Mouse (Mus musculus): Measurements from ENCODE around the gene Gm20388. TPM values are rescaled to one million over a fixed set of nuclear protein-coding genes. Genes with fewer than 3 reads are reported as not detected.
A peak's percentile ranks its signal among the peaks of the same experiment; 100 is the strongest.

Gene Gm20388
- polyA plus RNA-seq, 1 experiment from 2014 or later = not detected

DNA sequence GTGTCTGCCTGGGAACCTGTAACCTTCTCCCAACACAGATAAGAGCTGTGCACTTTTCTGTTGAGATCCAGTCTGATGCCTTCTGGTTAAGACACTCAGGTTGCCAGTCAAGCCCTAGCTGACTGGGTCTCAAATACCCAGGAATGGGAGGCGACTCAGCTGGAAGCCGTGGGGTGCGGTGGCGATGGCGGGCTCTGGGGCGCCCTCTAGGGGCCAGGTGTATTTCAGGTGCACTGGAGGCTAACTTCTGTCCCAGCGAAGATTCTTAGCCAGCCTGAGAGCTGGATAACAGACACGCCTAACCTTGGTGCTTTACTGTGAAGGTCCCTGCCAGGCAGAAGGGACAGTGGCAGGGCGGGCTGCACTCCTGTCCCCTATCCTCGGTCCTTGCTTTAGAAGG is 976.6 kb downstream of the Gm20388 start:
- DNase-seq (ENCODE audit: low spot score) = peak; percentile 42
- H3K36me3 ChIP-seq (ENCODE audit: control insufficient read depth, insufficient read depth, low read length) = no peaks in the 10 kb centered on the region
- H3K9ac ChIP-seq (ENCODE audit: low read length) = no peak overlapping the region
- no peaks in the 10 kb centered on the region for H3K9me3 ChIP-seq (ENCODE audit: control insufficient read depth, low read length)
- H3K4me1 ChIP-seq (ENCODE audit: control insufficient read depth, insufficient read depth, low read length) = peaks cover 4% of the 10 kb centered on the region; the same call in 1 of the 2 replicates
- no peak for ATAC-seq (ENCODE audit: insufficient number of reproducible peaks, low FRiP score, low TSS enrichment, low read depth)
- H3K4me3 ChIP-seq (ENCODE audit: low read depth, low read length) = no peak overlapping the region
- WGBS = 4% methylated on average over 10 of the region's 10 CpGs
- no peak overlapping the region for H3K4me2 ChIP-seq (ENCODE audit: low read depth, severe bottlenecking)
- H3K27ac ChIP-seq (replicated peaks; ENCODE audit: low read depth, low read length) = no peak overlapping the region
- H3K27me3 ChIP-seq (ENCODE audit: control insufficient read depth, insufficient read depth, low read length) = peaks cover 90% of the 10 kb centered on the region

DNA sequence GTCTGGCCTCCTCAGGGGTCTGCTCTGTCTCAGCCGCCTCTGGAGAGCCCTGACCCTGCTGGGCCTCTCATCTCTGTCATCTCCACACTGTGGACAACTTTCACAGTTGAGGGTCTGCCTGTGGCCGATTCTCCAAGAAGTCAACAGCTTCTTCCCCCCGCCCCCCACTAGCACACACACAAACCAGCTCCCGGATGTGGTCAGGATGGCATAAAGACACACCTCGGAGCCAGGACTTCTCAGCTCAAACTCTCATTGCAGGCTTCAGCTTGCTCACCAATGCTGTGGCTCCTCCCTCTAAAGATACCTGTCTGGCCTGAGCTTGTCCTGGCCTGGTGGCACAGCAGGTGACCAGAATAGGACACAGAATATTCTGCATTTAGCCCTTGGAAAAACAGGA is 977.4 kb downstream of the Gm20388 start:
- Histone ChIP-seq H3K36me3 (ENCODE audit: control insufficient read depth, insufficient read depth, low read length) (no peaks in the 10 kb centered on the region), H3K9me3 (ENCODE audit: control insufficient read depth, low read length) (no peaks in the 10 kb centered on the region), H3K27ac (replicated peaks; ENCODE audit: low read depth, low read length) (no peak overlapping the region), H3K4me3 (ENCODE audit: low read depth, low read length) (no peak overlapping the region), H3K9ac (ENCODE audit: low read length) (no peak overlapping the region), H3K27me3 (ENCODE audit: control insufficient read depth, insufficient read depth, low read length) (peaks cover 92% of the 10 kb centered on the region), H3K4me2 (ENCODE audit: low read depth, severe bottlenecking) (no peak overlapping the region), H3K4me1 (ENCODE audit: control insufficient read depth, insufficient read depth, low read length) (peaks cover 4% of the 10 kb centered on the region; the same call in 1 of the 2 replicates)
- 4% methylated on average over 5 of the region's 5 CpGs for WGBS
- DNase-seq (ENCODE audit: low spot score) (no peak), ATAC-seq (ENCODE audit: insufficient number of reproducible peaks, low FRiP score, low TSS enrichment, low read depth) (no peak)

DNA sequence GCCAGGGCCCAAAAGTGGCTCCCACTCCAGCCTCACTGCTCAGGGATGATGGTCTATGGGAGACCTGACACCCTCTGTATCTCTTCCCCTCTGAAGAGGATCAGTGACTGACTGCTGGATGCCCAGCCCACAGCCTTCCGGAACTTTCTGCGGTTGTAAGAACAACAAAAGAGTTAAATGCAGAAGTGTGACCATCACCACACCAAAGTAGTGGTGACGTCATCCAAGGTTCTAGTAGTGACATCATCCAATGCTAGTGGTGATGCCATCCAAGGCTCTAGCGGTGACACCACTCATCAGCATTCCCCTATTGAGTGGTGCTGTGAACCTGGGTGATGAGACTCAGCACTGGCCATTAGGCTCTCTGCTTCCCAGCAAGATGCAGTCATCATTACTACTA is 978.5 kb downstream of the Gm20388 start:
- H3K4me1 ChIP-seq (ENCODE audit: control insufficient read depth, insufficient read depth, low read length) = no peaks in the 10 kb centered on the region; the same call in 1 of the 2 replicates
- peaks cover 92% of the 10 kb centered on the region for H3K27me3 ChIP-seq (ENCODE audit: control insufficient read depth, insufficient read depth, low read length)
- no peaks in the 10 kb centered on the region for H3K9me3 ChIP-seq (ENCODE audit: control insufficient read depth, low read length)
- WGBS = 89% methylated on average over 4 of the region's 4 CpGs
- DNase-seq (ENCODE audit: low spot score) (no peak), ATAC-seq (ENCODE audit: insufficient number of reproducible peaks, low FRiP score, low TSS enrichment, low read depth) (no peak)
- H3K36me3 ChIP-seq (ENCODE audit: control insufficient read depth, insufficient read depth, low read length) = no peaks in the 10 kb centered on the region
- no peak overlapping the region for H3K4me2 ChIP-seq (ENCODE audit: low read depth, severe bottlenecking)
- H3K4me3 ChIP-seq (ENCODE audit: low read depth, low read length) = no peak overlapping the region
- no peak overlapping the region for H3K9ac ChIP-seq (ENCODE audit: low read length)
- no peak overlapping the region for H3K27ac ChIP-seq (replicated peaks; ENCODE audit: low read depth, low read length)

DNA sequence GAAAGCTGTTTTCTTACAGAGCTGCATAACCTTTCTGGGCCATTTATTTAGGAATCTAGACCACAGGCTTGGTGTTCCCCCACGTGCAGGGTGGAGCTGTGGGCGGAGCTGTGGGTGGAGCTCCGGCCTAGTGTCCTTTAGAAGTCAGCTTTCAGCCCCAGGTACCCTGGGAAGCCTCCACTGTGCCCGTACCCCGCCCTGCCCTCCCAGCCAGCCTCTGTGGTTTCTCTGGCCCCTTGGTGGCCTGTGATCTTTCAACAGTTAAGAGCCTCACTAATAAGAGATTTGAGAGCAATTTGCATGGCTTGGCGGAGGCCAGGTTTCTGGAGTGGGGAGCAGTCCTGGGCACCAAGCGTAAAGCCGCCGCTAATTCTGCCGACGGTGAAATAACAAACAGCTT is 979.4 kb downstream of the Gm20388 start:
- Histone ChIP-seq H3K4me3 (ENCODE audit: low read depth, low read length) (no peak overlapping the region), H3K4me2 (ENCODE audit: low read depth, severe bottlenecking) (no peak overlapping the region), H3K27ac (replicated peaks; ENCODE audit: low read depth, low read length) (no peak overlapping the region), H3K27me3 (ENCODE audit: control insufficient read depth, insufficient read depth, low read length) (peaks cover 93% of the 10 kb centered on the region), H3K9me3 (ENCODE audit: control insufficient read depth, low read length) (no peaks in the 10 kb centered on the region), H3K36me3 (ENCODE audit: control insufficient read depth, insufficient read depth, low read length) (no peaks in the 10 kb centered on the region), H3K9ac (ENCODE audit: low read length) (no peak overlapping the region), H3K4me1 (ENCODE audit: control insufficient read depth, insufficient read depth, low read length) (peaks cover 3% of the 10 kb centered on the region; the same call in 1 of the 2 replicates)
- DNase-seq (ENCODE audit: low spot score) = peak; percentile 55
- ATAC-seq (ENCODE audit: insufficient number of reproducible peaks, low FRiP score, low TSS enrichment, low read depth) = no peak
- 2% methylated on average over 11 of the region's 11 CpGs for WGBS

DNA sequence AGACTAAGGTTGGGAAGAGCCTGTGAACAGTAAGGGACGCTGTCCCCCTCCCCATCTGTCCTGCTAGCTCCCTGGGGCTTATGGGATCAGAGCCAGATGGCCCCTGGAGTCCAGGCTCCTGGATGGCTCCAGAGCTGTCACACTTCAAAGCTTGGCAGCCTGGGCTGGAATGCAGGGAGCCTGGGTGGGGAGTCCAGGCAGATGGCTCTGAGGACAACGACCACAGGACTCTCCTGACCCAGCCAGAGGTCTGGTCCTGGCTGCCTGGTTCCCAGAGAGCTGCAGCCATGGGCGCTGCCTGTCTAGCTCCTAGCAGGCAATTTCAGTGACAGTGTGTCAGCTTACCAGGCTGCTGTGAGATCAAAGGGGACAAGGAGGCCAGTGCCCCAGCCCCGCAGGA is 984.4 kb downstream of the Gm20388 start:
- Histone ChIP-seq H3K4me1 (ENCODE audit: control insufficient read depth, insufficient read depth, low read length) (peaks cover 19% of the 10 kb centered on the region), H3K9ac (ENCODE audit: low read length) (no peak overlapping the region), H3K9me3 (ENCODE audit: control insufficient read depth, low read length) (0 out of 2 replicates have a peak, but pooled peaks cover 3% of the 10 kb centered on the region), H3K27ac (replicated peaks; ENCODE audit: low read depth, low read length) (no peak overlapping the region), H3K4me2 (ENCODE audit: low read depth, severe bottlenecking) (no peak overlapping the region), H3K4me3 (ENCODE audit: low read depth, low read length) (no peak overlapping the region), H3K36me3 (ENCODE audit: control insufficient read depth, insufficient read depth, low read length) (no peaks in the 10 kb centered on the region), H3K27me3 (ENCODE audit: control insufficient read depth, insufficient read depth, low read length) (peaks cover 74% of the 10 kb centered on the region)
- ATAC-seq (ENCODE audit: insufficient number of reproducible peaks, low FRiP score, low TSS enrichment, low read depth) = no peak
- WGBS = 0% methylated on average over 4 of the region's 4 CpGs
- peak; percentile 33 for DNase-seq (ENCODE audit: low spot score)

DNA sequence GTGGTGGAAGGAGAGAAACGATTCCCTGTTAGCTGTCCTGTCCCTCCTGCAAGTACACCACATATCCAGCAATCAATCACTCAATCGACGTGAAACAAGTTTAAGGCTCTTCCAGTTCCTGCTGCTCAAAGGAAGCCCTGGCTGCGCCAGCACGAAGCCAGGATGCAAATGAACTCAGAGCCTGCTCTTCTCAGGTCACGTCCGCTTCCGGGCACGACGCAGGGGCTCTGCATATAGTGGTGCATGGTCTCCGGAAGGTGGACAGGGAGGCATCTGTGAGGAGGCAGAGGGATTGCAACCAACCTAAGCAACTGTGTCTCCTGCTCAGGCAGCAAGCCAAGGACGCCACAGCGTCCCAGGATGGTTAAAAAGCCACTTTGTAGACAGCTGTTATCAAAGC is 985.0 kb downstream of the Gm20388 start:
- H3K4me1 ChIP-seq (ENCODE audit: control insufficient read depth, insufficient read depth, low read length) = peaks cover 19% of the 10 kb centered on the region
- 0 out of 2 replicates have a peak, but pooled peaks cover 3% of the 10 kb centered on the region for H3K9me3 ChIP-seq (ENCODE audit: control insufficient read depth, low read length)
- no peak overlapping the region for H3K27ac ChIP-seq (replicated peaks; ENCODE audit: low read depth, low read length)
- H3K4me2 ChIP-seq (ENCODE audit: low read depth, severe bottlenecking) = peak overlapping the region; percentile 7; the same call in 1 of the 2 replicates
- 1% methylated on average over 13 of the region's 13 CpGs for WGBS
- no peaks in the 10 kb centered on the region for H3K36me3 ChIP-seq (ENCODE audit: control insufficient read depth, insufficient read depth, low read length)
- peaks cover 72% of the 10 kb centered on the region for H3K27me3 ChIP-seq (ENCODE audit: control insufficient read depth, insufficient read depth, low read length)
- ATAC-seq (ENCODE audit: insufficient number of reproducible peaks, low FRiP score, low TSS enrichment, low read depth) (no peak), DNase-seq (ENCODE audit: low spot score) (peak; percentile 40)
- H3K9ac ChIP-seq (ENCODE audit: low read length) = no peak overlapping the region
- H3K4me3 ChIP-seq (ENCODE audit: low read depth, low read length) = no peak overlapping the region

DNA sequence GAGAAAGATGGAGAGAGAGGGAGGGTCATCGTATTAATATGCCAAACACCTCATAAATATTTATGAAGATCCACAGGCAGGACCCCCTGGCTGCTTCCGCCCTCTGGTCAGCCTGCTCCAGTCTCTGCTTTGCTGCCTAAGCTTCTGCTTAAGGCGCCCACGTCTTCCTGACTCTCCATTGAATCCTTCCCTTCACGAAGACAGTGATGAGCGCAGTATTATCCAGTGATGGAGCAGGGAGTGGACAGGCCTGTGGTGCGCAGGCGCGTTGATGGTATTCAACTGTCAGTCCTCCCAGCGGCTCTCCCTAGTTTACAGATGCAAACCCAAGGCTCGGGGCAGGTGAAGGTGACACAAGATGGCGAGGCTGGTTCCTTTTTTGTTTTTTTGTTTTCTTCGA is 985.6 kb downstream of the Gm20388 start:
- WGBS = 28% methylated on average over 13 of the region's 13 CpGs
- ATAC-seq (ENCODE audit: insufficient number of reproducible peaks, low FRiP score, low TSS enrichment, low read depth) (no peak), DNase-seq (ENCODE audit: low spot score) (no peak)
- Histone ChIP-seq H3K4me2 (ENCODE audit: low read depth, severe bottlenecking) (no peak overlapping the region), H3K4me3 (ENCODE audit: low read depth, low read length) (no peak overlapping the region), H3K27me3 (ENCODE audit: control insufficient read depth, insufficient read depth, low read length) (peaks cover 69% of the 10 kb centered on the region), H3K9me3 (ENCODE audit: control insufficient read depth, low read length) (0 out of 2 replicates have a peak, but pooled peaks cover 3% of the 10 kb centered on the region), H3K27ac (replicated peaks; ENCODE audit: low read depth, low read length) (no peak overlapping the region), H3K36me3 (ENCODE audit: control insufficient read depth, insufficient read depth, low read length) (no peaks in the 10 kb centered on the region), H3K4me1 (ENCODE audit: control insufficient read depth, insufficient read depth, low read length) (peaks cover 19% of the 10 kb centered on the region), H3K9ac (ENCODE audit: low read length) (no peak overlapping the region)

DNA sequence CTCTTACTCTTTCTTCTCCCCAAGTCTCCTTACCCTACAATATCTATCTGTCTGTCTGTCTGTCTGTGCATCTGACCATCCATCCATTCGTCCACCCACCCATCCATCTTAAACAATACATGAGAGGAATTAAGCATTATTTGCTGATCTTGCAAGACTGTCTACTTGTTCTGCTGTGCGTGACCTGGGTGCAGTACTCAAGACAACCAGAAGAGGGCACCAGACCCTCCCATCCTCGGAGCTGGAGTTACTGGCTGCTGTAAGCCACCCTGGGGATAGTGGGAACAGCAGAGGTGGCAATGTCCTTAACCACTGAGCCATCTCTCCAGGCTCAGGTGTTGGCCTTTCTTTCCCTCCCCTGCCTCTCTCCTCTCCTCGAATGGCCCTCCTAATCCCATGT is 987.4 kb downstream of the Gm20388 start:
- no peak overlapping the region for H3K4me3 ChIP-seq (ENCODE audit: low read depth, low read length)
- no peak overlapping the region for H3K9ac ChIP-seq (ENCODE audit: low read length)
- H3K36me3 ChIP-seq (ENCODE audit: control insufficient read depth, insufficient read depth, low read length) = no peaks in the 10 kb centered on the region
- no peak for ATAC-seq (ENCODE audit: insufficient number of reproducible peaks, low FRiP score, low TSS enrichment, low read depth)
- 65% methylated on average over 4 of the region's 4 CpGs for WGBS
- H3K4me1 ChIP-seq (ENCODE audit: control insufficient read depth, insufficient read depth, low read length) = peaks cover 28% of the 10 kb centered on the region
- peaks cover 59% of the 10 kb centered on the region for H3K27me3 ChIP-seq (ENCODE audit: control insufficient read depth, insufficient read depth, low read length)
- peak; percentile 85 for DNase-seq (ENCODE audit: low spot score)
- H3K9me3 ChIP-seq (ENCODE audit: control insufficient read depth, low read length) = 0 out of 2 replicates have a peak, but pooled peaks cover 3% of the 10 kb centered on the region
- no peak overlapping the region for H3K27ac ChIP-seq (replicated peaks; ENCODE audit: low read depth, low read length)
- no peak overlapping the region for H3K4me2 ChIP-seq (ENCODE audit: low read depth, severe bottlenecking)

DNA sequence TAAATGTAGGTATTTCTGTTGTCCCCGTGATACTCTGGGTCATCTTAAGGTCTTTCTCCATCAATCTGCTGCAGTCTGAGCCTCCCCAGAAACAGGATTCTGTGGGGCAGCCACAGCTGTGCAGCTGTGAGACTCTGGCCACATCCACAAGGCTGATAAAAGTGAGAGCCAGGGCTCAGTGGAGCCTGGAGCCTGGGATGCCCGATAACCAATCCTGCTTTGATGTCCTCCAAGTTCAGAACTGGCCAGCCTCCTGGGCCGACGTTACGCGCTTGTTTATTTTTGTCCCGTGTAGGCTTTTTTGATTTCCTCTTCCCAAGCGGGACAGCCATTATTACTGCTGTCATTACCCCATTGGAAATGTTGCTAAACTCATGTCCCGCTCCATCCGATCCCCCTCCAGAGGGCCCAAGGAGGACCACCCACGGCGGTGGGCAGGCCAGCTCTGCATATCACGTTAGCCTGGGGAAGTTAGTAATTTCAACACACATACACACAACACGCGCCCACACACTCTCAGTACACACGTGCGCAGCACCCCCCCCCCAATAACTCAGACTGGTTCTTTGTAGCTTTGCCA is 988.3 kb downstream of the Gm20388 start:
- Histone ChIP-seq H3K9me3 (ENCODE audit: control insufficient read depth, low read length) (0 out of 2 replicates have a peak, but pooled peaks cover 3% of the 10 kb centered on the region), H3K27me3 (ENCODE audit: control insufficient read depth, insufficient read depth, low read length) (peaks cover 50% of the 10 kb centered on the region), H3K27ac (replicated peaks; ENCODE audit: low read depth, low read length) (no peak overlapping the region; the same call in 1 of the 2 replicates), H3K9ac (ENCODE audit: low read length) (no peak overlapping the region), H3K4me1 (ENCODE audit: control insufficient read depth, insufficient read depth, low read length) (peaks cover 30% of the 10 kb centered on the region), H3K36me3 (ENCODE audit: control insufficient read depth, insufficient read depth, low read length) (no peaks in the 10 kb centered on the region), H3K4me3 (ENCODE audit: low read depth, low read length) (no peak overlapping the region), H3K4me2 (ENCODE audit: low read depth, severe bottlenecking) (no peak overlapping the region)
- DNase-seq (ENCODE audit: low spot score) = no peak
- 30% methylated on average over 17 of the region's 17 CpGs for WGBS
- no peak for ATAC-seq (ENCODE audit: insufficient number of reproducible peaks, low FRiP score, low TSS enrichment, low read depth)
